Mouse (Mus musculus): Measurements from ENCODE around the gene Sectm1a.

GRCm38 (mm10) chr11:121125522-121126172, 44.6 kb upstream of the Sectm1a start:
- TF ChIP-seq CTCF (IDR thresholded peaks at IDR 0.05; ENCODE audit: borderline replicate concordance, extremely low read depth, insufficient read depth, insufficient read length) = no peak
- no peak for TF ChIP-seq POLR2A (IDR thresholded peaks at IDR 0.05; ENCODE audit: borderline replicate concordance, extremely low read depth, insufficient read depth, insufficient read length, poor library complexity, severe bottlenecking)

All from brain, embryonic 14.5 days (tissue).